Mouse (Mus musculus) CD8-positive naive resting alpha-beta T cell, adult 2 months (primary cell): ENCODE measurements at regions not wholly inside any gene's neighbourhood (a gene's known extent, or its start where the extent isn't known, plus 50 kb on each side); places are given as distances from the start of the nearest gene placed in this dataset.

Experiments used
- DNase-seq, 2 experiments: peaks; one replicate each; pipeline ENCODE4 v3.0.0; 2022; ENCODE audit warnings: low read depth in 2 of 2, low spot score in 2 of 2

GRCm38 (mm10) chr9:61129186-61129585 lies 243.0 kb upstream of the Tle3 start:
- DNase-seq, result no peak

- DNase-seq, result no peak
Observed at GRCm38 (mm10) chr9:61130877-61131276, 241.3 kb upstream of the Tle3 start.

- DNase-seq, result no peak
Observed at GRCm38 (mm10) chr9:61135263-61135882, 236.8 kb upstream of the Tle3 start.

GRCm38 (mm10) chr9:61135917-61136316 lies 236.2 kb upstream of the Tle3 start:
- no peak for DNase-seq

- no peak for DNase-seq
Observed at GRCm38 (mm10) chr9:61138741-61139368, 233.3 kb upstream of the Tle3 start.

- DNase-seq, result no peak
Observed at GRCm38 (mm10) chr9:61143101-61143500, 229.1 kb upstream of the Tle3 start.

- no peak for DNase-seq
Observed at GRCm38 (mm10) chr9:61144685-61145318, 227.4 kb upstream of the Tle3 start.

GRCm38 (mm10) chr9:61145738-61146137 lies 226.4 kb upstream of the Tle3 start:
- no peak for DNase-seq

GRCm38 (mm10) chr9:61151201-61151600 lies 221.0 kb upstream of the Tle3 start:
- no peak for DNase-seq

- DNase-seq, result no peak
Observed at GRCm38 (mm10) chr9:61151901-61152337, 220.2 kb upstream of the Tle3 start.

GRCm38 (mm10) chr9:61154721-61155120 lies 217.4 kb upstream of the Tle3 start:
- no peak for DNase-seq

- DNase-seq, result no peak
Observed at GRCm38 (mm10) chr9:61155851-61156250, 216.3 kb upstream of the Tle3 start.

- no peak for DNase-seq
Observed at GRCm38 (mm10) chr9:61158192-61158770, 213.9 kb upstream of the Tle3 start.

- DNase-seq, result no peak
Observed at GRCm38 (mm10) chr9:61159159-61159558, 213.0 kb upstream of the Tle3 start.

- no peak for DNase-seq
Observed at GRCm38 (mm10) chr9:61159616-61160015, 212.6 kb upstream of the Tle3 start.

GRCm38 (mm10) chr9:61162884-61163283 lies 209.3 kb upstream of the Tle3 start:
- DNase-seq, result no peak

GRCm38 (mm10) chr9:61163671-61164288 lies 208.4 kb upstream of the Tle3 start:
- DNase-seq, result no peak

GRCm38 (mm10) chr9:61164501-61165251 lies 207.5 kb upstream of the Tle3 start:
- no peak for DNase-seq

- DNase-seq, result no peak
Observed at GRCm38 (mm10) chr9:61166115-61166514, 206.1 kb upstream of the Tle3 start.

- DNase-seq, result no peak
Observed at GRCm38 (mm10) chr9:61167097-61167842, 204.9 kb upstream of the Tle3 start.
